Mouse (Mus musculus) 3134 (cell line): Measurements from ENCODE around the gene Srbd1.
A peak's percentile ranks its signal among the peaks of the same experiment; 100 is the strongest.

Experiments used
- DNase-seq: peaks from one replicate; pipeline ENCODE4 v3.0.0-alpha.2; 2011; ENCODE audit warnings: low spot score; ENCODE audit not compliant: insufficient read length; ENCODE audit errors: extremely low read depth

Gene Srbd1

GRCm38 (mm10) chr17:85987531-85987930 lies 157.4 kb downstream of the Srbd1 start:
- DNase-seq: no peak

- no peak for DNase-seq
These were observed 158.4 kb downstream of the Srbd1 start for GRCm38 (mm10) chr17:85986624-85987023.

GRCm38 (mm10) chr17:85986181-85986580 lies 158.8 kb downstream of the Srbd1 start:
- no peak for DNase-seq

- no peak for DNase-seq
These were observed 159.8 kb downstream of the Srbd1 start for GRCm38 (mm10) chr17:85985131-85985530.

- DNase-seq: no peak
These were observed 162.7 kb downstream of the Srbd1 start for GRCm38 (mm10) chr17:85982271-85982670.

- no peak for DNase-seq
These were observed 163.1 kb downstream of the Srbd1 start for GRCm38 (mm10) chr17:85981869-85982268.

GRCm38 (mm10) chr17:85978876-85979275 lies 166.1 kb downstream of the Srbd1 start:
- DNase-seq: no peak

GRCm38 (mm10) chr17:85975077-85975476 lies 169.9 kb downstream of the Srbd1 start:
- no peak for DNase-seq

- no peak for DNase-seq
These were observed 170.4 kb downstream of the Srbd1 start for GRCm38 (mm10) chr17:85974591-85974990.

- no peak for DNase-seq
These were observed 173.9 kb downstream of the Srbd1 start for GRCm38 (mm10) chr17:85971120-85971519.

GRCm38 (mm10) chr17:85961653-85962052 lies 183.3 kb downstream of the Srbd1 start:
- peak; percentile 49 for DNase-seq

GRCm38 (mm10) chr17:85951771-85952170 lies 193.2 kb downstream of the Srbd1 start:
- no peak for DNase-seq

- no peak for DNase-seq
These were observed 195.0 kb downstream of the Srbd1 start for GRCm38 (mm10) chr17:85949919-85950505.

GRCm38 (mm10) chr17:85948911-85949909 lies 195.8 kb downstream of the Srbd1 start:
- DNase-seq: no peak

GRCm38 (mm10) chr17:85944726-85945125 lies 200.2 kb downstream of the Srbd1 start:
- no peak for DNase-seq

GRCm38 (mm10) chr17:85943994-85944640 lies 200.9 kb downstream of the Srbd1 start:
- no peak for DNase-seq

GRCm38 (mm10) chr17:85943551-85943981 lies 201.4 kb downstream of the Srbd1 start:
- DNase-seq: no peak

GRCm38 (mm10) chr17:85943071-85943470 lies 201.9 kb downstream of the Srbd1 start:
- DNase-seq: no peak

GRCm38 (mm10) chr17:85942123-85942522 lies 202.9 kb downstream of the Srbd1 start:
- no peak for DNase-seq

GRCm38 (mm10) chr17:85941141-85941738 lies 203.7 kb downstream of the Srbd1 start:
- DNase-seq: no peak

- no peak for DNase-seq
These were observed 207.8 kb downstream of the Srbd1 start for GRCm38 (mm10) chr17:85937131-85937530.
